Mouse (Mus musculus): ENCODE results near the gene Rab40c. TPM values are rescaled to one million over a fixed set of nuclear protein-coding genes. Genes with fewer than 3 reads are reported as not detected.

The Rab40c gene
- polyA plus RNA-seq, 1 experiment from 2014 or later, result 52.2 TPM

DNA sequence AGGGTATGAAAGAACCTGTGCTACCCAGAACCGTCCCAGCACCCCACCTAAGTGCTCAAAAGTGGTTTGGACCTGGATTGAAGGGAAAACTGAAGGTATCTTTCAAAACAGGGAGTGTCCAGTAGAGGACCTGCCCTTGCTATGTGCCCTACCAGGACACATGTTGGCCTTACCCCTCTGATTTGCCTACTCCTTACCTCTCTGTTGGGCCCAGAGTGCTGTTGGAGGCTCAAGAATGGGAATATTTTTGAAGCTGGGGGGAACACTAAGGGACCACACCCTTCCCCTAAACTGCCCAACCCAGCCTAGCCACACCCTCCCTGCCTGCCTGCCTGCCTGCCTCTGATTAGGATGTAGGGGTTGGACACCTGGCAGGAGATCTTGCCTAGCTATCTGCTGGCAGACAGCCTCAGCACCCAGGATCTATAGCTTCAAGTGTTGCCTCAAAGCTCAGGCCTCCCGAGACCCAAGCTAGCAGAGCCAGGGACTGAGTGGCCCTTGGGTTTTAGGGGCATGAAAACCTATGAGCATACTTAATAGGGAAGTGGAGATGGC lies 23.1 kb upstream of the Rab40c start:
- Histone ChIP-seq H3K9me3 (replicated peaks; ENCODE audit: control insufficient read depth, low read length, poor library complexity, severe bottlenecking) (no peaks in the 10 kb centered on the region), H3K4me1 (ENCODE audit: control insufficient read depth, insufficient read depth, low read length) (peaks cover 14% of the 10 kb centered on the region), H3K36me3 (ENCODE audit: control insufficient read depth, insufficient read depth, low read length) (no peaks in the 10 kb centered on the region), H3K27ac (ENCODE audit: low read length) (no peak overlapping the region), H3K4me3 (ENCODE audit: low read depth, low read length) (no peak overlapping the region), H3K27me3 (ENCODE audit: control insufficient read depth, insufficient read depth, low read depth, low read length) (no peaks in the 10 kb centered on the region), H3K9ac (ENCODE audit: low read depth, low read length) (no peak overlapping the region), H3K4me2 (ENCODE audit: low read length) (no peak overlapping the region)
- WGBS, result 96% methylated on average over 2 of the region's 2 CpGs
- no peak for ATAC-seq

GRCm38 (mm10) chr17:25941511-25942241 lies 22.1 kb upstream of the Rab40c start:
- peak; percentile 65 for ATAC-seq
- H3K4me3 ChIP-seq (ENCODE audit: low read depth, low read length), result peak overlapping the region; percentile 91
- H3K27me3 ChIP-seq (ENCODE audit: control insufficient read depth, insufficient read depth, low read depth, low read length), result no peaks in the 10 kb centered on the region
- 3% methylated on average over 54 of the region's 54 CpGs for WGBS
- H3K9me3 ChIP-seq (replicated peaks; ENCODE audit: control insufficient read depth, low read length, poor library complexity, severe bottlenecking), result no peaks in the 10 kb centered on the region
- peak overlapping the region; percentile 83 for H3K27ac ChIP-seq (ENCODE audit: low read length)
- peaks cover 14% of the 10 kb centered on the region for H3K4me1 ChIP-seq (ENCODE audit: control insufficient read depth, insufficient read depth, low read length)
- peak overlapping the region; percentile 99 for H3K9ac ChIP-seq (ENCODE audit: low read depth, low read length)
- H3K4me2 ChIP-seq (ENCODE audit: low read length), result peak overlapping the region; percentile 85
- no peaks in the 10 kb centered on the region for H3K36me3 ChIP-seq (ENCODE audit: control insufficient read depth, insufficient read depth, low read length)

DNA sequence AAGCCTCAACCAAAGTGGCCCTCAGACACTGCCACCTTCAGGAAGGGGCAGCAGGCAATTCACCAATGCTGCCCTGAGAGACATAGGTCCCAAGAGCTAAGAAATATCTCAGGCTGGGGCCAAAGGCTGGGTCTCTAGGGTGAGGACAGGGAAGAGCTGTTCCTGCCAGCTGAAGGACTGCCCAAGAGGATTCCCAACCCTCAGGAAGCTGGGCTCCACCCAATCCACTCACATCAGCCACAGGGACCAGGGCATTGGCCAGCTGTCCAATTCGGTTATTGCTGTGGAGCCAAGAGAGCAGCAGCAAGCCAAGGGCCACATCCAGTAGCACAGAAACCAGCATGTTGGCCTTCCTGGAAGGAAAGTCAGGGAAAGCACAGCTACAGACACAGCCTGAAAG lies 15.0 kb upstream of the Rab40c start:
- Histone ChIP-seq H3K4me1 (ENCODE audit: control insufficient read depth, insufficient read depth, low read length) (no peaks in the 10 kb centered on the region), H3K9me3 (replicated peaks; ENCODE audit: control insufficient read depth, low read length, poor library complexity, severe bottlenecking) (no peaks in the 10 kb centered on the region), H3K36me3 (ENCODE audit: control insufficient read depth, insufficient read depth, low read length) (peaks cover 36% of the 10 kb centered on the region), H3K9ac (ENCODE audit: low read depth, low read length) (no peak overlapping the region), H3K4me3 (ENCODE audit: low read depth, low read length) (no peak overlapping the region), H3K4me2 (ENCODE audit: low read length) (no peak overlapping the region), H3K27me3 (ENCODE audit: control insufficient read depth, insufficient read depth, low read depth, low read length) (no peaks in the 10 kb centered on the region), H3K27ac (ENCODE audit: low read length) (no peak overlapping the region)
- ATAC-seq, result no peak
- WGBS, result 91% methylated on average over 1 of the region's 1 CpGs

DNA sequence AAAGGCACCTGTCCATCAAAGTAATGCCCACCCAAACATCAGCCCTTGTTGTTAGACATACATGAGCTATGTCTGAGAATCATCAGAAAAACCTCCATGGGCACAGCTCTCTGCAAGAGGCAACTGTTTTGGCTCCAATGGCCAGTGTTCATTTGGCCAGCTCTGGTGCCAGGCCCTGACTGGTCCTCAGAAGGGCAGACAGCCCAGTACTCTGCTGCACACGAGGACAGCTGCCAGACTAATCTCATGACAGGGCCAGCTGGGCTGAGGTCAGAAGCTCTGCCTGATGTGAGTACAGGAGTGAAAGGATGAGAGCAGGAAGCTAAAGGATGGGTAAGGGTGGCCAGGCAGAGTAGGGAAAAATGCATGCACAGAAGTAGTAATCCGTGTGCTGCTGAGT lies 5.8 kb upstream of the Rab40c start:
- H3K36me3 ChIP-seq (ENCODE audit: control insufficient read depth, insufficient read depth, low read length), result peaks cover 5% of the 10 kb centered on the region
- H3K4me3 ChIP-seq (ENCODE audit: low read depth, low read length), result no peak overlapping the region
- no peak overlapping the region for H3K27ac ChIP-seq (ENCODE audit: low read length)
- H3K9me3 ChIP-seq (replicated peaks; ENCODE audit: control insufficient read depth, low read length, poor library complexity, severe bottlenecking), result no peaks in the 10 kb centered on the region
- 76% methylated on average over 2 of the region's 2 CpGs for WGBS
- ATAC-seq, result no peak
- no peaks in the 10 kb centered on the region for H3K4me1 ChIP-seq (ENCODE audit: control insufficient read depth, insufficient read depth, low read length)
- H3K4me2 ChIP-seq (ENCODE audit: low read length), result no peak overlapping the region
- no peak overlapping the region for H3K9ac ChIP-seq (ENCODE audit: low read depth, low read length)
- no peaks in the 10 kb centered on the region for H3K27me3 ChIP-seq (ENCODE audit: control insufficient read depth, insufficient read depth, low read depth, low read length)

- no peak overlapping the region for H3K27ac ChIP-seq (ENCODE audit: low read length)
- ATAC-seq, result no peak
- H3K9me3 ChIP-seq (replicated peaks; ENCODE audit: control insufficient read depth, low read length, poor library complexity, severe bottlenecking), result no peaks in the 10 kb centered on the region
- peaks cover 17% of the 10 kb centered on the region for H3K4me1 ChIP-seq (ENCODE audit: control insufficient read depth, insufficient read depth, low read length)
- 79% methylated on average over 5 of the region's 5 CpGs for WGBS
- H3K9ac ChIP-seq (ENCODE audit: low read depth, low read length), result no peak overlapping the region
- no peaks in the 10 kb centered on the region for H3K27me3 ChIP-seq (ENCODE audit: control insufficient read depth, insufficient read depth, low read depth, low read length)
- no peaks in the 10 kb centered on the region; the same call in 1 of the 2 replicates for H3K36me3 ChIP-seq (ENCODE audit: control insufficient read depth, insufficient read depth, low read length)
- H3K4me3 ChIP-seq (ENCODE audit: low read depth, low read length), result no peak overlapping the region
- no peak overlapping the region for H3K4me2 ChIP-seq (ENCODE audit: low read length)
These were observed 2.6 kb upstream of the Rab40c start for GRCm38 (mm10) chr17:25922120-25922519.

GRCm38 (mm10) chr17:25919786-25920642 lies 487 bp upstream of the Rab40c start:
- Histone ChIP-seq H3K4me3 (ENCODE audit: low read depth, low read length) (peak overlapping the region; percentile 92), H3K9ac (ENCODE audit: low read depth, low read length) (peak overlapping the region; percentile 75), H3K27ac (ENCODE audit: low read length) (peak overlapping the region; percentile 84), H3K27me3 (ENCODE audit: control insufficient read depth, insufficient read depth, low read depth, low read length) (no peaks in the 10 kb centered on the region), H3K4me1 (ENCODE audit: control insufficient read depth, insufficient read depth, low read length) (peaks cover 22% of the 10 kb centered on the region), H3K36me3 (ENCODE audit: control insufficient read depth, insufficient read depth, low read length) (peaks cover 3% of the 10 kb centered on the region; the same call in 1 of the 2 replicates), H3K9me3 (replicated peaks; ENCODE audit: control insufficient read depth, low read length, poor library complexity, severe bottlenecking) (no peaks in the 10 kb centered on the region), H3K4me2 (ENCODE audit: low read length) (peak overlapping the region; percentile 62)
- WGBS, result under 1% methylated on average over 38 of the region's 40 CpGs
- ATAC-seq, result peak; percentile 99

DNA sequence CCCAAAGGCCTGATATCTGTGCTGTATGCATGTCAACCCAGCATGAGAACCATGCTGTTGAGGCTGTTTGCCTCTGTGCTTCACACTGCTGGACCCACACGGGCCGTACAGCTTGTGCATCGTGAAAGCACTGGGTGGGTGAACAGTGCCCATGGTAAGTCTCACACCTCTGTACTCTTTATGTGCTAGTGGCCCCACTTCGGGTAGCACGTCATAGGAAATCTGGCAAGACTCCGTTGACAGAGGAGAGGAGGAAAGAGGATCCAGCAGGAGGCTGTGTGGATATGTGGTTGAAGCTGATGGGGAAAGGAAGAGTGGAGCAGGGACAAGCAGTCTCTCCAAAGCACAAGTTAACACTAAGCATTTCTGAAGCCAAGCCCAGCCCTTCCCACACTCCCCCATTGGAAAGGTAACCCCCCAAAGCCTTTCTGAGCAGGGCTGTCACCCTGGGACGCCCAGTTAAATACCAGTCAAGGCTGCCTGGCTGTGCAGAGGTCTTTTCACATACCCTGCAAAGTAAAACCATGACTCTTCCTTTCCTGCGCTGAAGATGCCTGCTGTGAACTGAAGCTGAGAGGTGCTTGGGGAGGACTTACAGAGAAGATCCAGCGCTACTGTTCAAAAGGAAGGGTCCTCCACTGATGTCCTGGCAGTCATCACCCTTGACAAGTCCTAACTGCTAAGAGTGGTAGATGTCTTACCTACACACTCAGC lies 1.3 kb downstream of the Rab40c start:
- Histone ChIP-seq H3K27me3 (ENCODE audit: control insufficient read depth, insufficient read depth, low read depth, low read length) (no peaks in the 10 kb centered on the region), H3K36me3 (ENCODE audit: control insufficient read depth, insufficient read depth, low read length) (peaks cover 3% of the 10 kb centered on the region; the same call in 1 of the 2 replicates), H3K4me2 (ENCODE audit: low read length) (peak overlapping the region; percentile 76), H3K9me3 (replicated peaks; ENCODE audit: control insufficient read depth, low read length, poor library complexity, severe bottlenecking) (no peaks in the 10 kb centered on the region), H3K9ac (ENCODE audit: low read depth, low read length) (peak overlapping the region; percentile 91), H3K27ac (ENCODE audit: low read length) (no peak overlapping the region), H3K4me1 (ENCODE audit: control insufficient read depth, insufficient read depth, low read length) (peaks cover 23% of the 10 kb centered on the region), H3K4me3 (ENCODE audit: low read depth, low read length) (peak overlapping the region; percentile 92)
- WGBS, result 91% methylated on average over 9 of the region's 9 CpGs
- no peak for ATAC-seq

- Histone ChIP-seq H3K4me3 (ENCODE audit: low read depth, low read length) (no peak overlapping the region), H3K36me3 (ENCODE audit: control insufficient read depth, insufficient read depth, low read length) (peaks cover 3% of the 10 kb centered on the region; the same call in 1 of the 2 replicates), H3K4me1 (ENCODE audit: control insufficient read depth, insufficient read depth, low read length) (peaks cover 23% of the 10 kb centered on the region), H3K27me3 (ENCODE audit: control insufficient read depth, insufficient read depth, low read depth, low read length) (no peaks in the 10 kb centered on the region), H3K4me2 (ENCODE audit: low read length) (no peak overlapping the region), H3K9ac (ENCODE audit: low read depth, low read length) (no peak overlapping the region), H3K27ac (ENCODE audit: low read length) (no peak overlapping the region), H3K9me3 (replicated peaks; ENCODE audit: control insufficient read depth, low read length, poor library complexity, severe bottlenecking) (no peaks in the 10 kb centered on the region)
- ATAC-seq, result no peak
- 90% methylated on average over 8 of the region's 8 CpGs for WGBS
These were observed 2.4 kb downstream of the Rab40c start for GRCm38 (mm10) chr17:25916931-25917647.
